In genomic region chr9:102860802-102861469, GRCm38 (mm10) we compare ENCODE assay signal across 13 mouse cellular contexts. TPM values are rescaled to one million over a fixed set of nuclear protein-coding genes. Genes with fewer than 3 reads are reported as not detected.
A peak's percentile ranks its signal among the peaks of the same experiment; 100 is the strongest.
DNase-seq lines count a peak whose midpoint lies in the region; ATAC-seq and TF ChIP-seq lines count a peak whose summit lies in the region.
"Had no signal": no experiment of that assay in that cellular context is flagged by ENCODE, and none has a peak within 500 bp of the region (broad histone marks: within the 10 kb centered on the region; RNA-seq: fewer than 3 reads in every experiment).

No protein-coding gene starts in this region.

- H3K4me1 ChIP-seq in liver, postnatal 0 days (ENCODE audit: insufficient read depth) = peaks cover 11% of the 10 kb centered on the region
- H3K4me1 ChIP-seq in liver, embryonic 12.5 days = peaks cover 65% of the 10 kb centered on the region
- peaks cover 41% of the 10 kb centered on the region for H3K4me1 ChIP-seq in heart, postnatal 0 days (ENCODE audit: control insufficient read depth, insufficient read depth)
- peaks cover 28% of the 10 kb centered on the region for H3K4me1 ChIP-seq in small intestine, adult 2 months (ENCODE audit: control insufficient read depth, insufficient read depth, insufficient read length, low read length)
- peaks cover 26% of the 10 kb centered on the region for H3K4me1 ChIP-seq in cerebellum, adult 2 months (ENCODE audit: control insufficient read depth, insufficient read depth, low read length)

- H3K9ac ChIP-seq in liver, postnatal 0 days (replicated peaks) = no peak overlapping the region
- no peak overlapping the region for H3K9ac ChIP-seq in liver, embryonic 12.5 days
- H3K9ac ChIP-seq in heart, postnatal 0 days (replicated peaks; ENCODE audit: low read depth, low read length) = no peak overlapping the region

- WGBS in liver, postnatal 0 days (ENCODE audit: insufficient replicate concordance) = 43% methylated on average over 7 of the region's 7 CpGs
- 42% methylated on average over 7 of the region's 7 CpGs for WGBS in liver, embryonic 12.5 days (ENCODE audit: insufficient replicate concordance)
- 18% methylated on average over 7 of the region's 7 CpGs for WGBS in heart, postnatal 0 days
- WGBS in small intestine, adult 2 months = 41% methylated on average over 7 of the region's 7 CpGs
- 65% methylated on average over 7 of the region's 7 CpGs for WGBS in cerebellum, adult 2 months

- no peaks in the 10 kb centered on the region for H3K27me3 ChIP-seq in liver, postnatal 0 days (ENCODE audit: insufficient read depth, low read length)
- H3K27me3 ChIP-seq in liver, embryonic 12.5 days (replicated peaks) = no peaks in the 10 kb centered on the region
- H3K27me3 ChIP-seq in heart, postnatal 0 days (ENCODE audit: control insufficient read depth, insufficient read depth, low read length) = no peaks in the 10 kb centered on the region
- H3K27me3 ChIP-seq in small intestine, adult 2 months (ENCODE audit: control insufficient read depth, insufficient read depth, low read length) = no peaks in the 10 kb centered on the region
- no peaks in the 10 kb centered on the region for H3K27me3 ChIP-seq in cerebellum, adult 2 months (ENCODE audit: control insufficient read depth, insufficient read depth, low read length)

- H3K27ac ChIP-seq in liver, postnatal 0 days (ENCODE audit: low read depth) = peak overlapping the region; percentile 35; the same call in 1 of the 2 replicates
- no peak overlapping the region; the same call in 1 of the 2 replicates for H3K27ac ChIP-seq in liver, embryonic 12.5 days
- peak overlapping the region; percentile 62 for H3K27ac ChIP-seq in heart, postnatal 0 days (ENCODE audit: low read depth)
- peak overlapping the region; percentile 62; the same call in 1 of the 2 replicates for H3K27ac ChIP-seq in small intestine, adult 2 months (ENCODE audit: insufficient read depth, low read depth, low read length)
- no peak overlapping the region for H3K27ac ChIP-seq in cerebellum, adult 2 months (ENCODE audit: insufficient read depth, low read length)

- no peak for TF ChIP-seq EP300 in liver, postnatal 0 days (IDR thresholded peaks at IDR 0.05; ENCODE audit: low read depth)
- TF ChIP-seq EP300 in heart, postnatal 0 days (IDR thresholded peaks at IDR 0.05; ENCODE audit: low read depth) = no peak

- no peak overlapping the region for H3K4me3 ChIP-seq in liver, postnatal 0 days (ENCODE audit: low read depth, low read length)
- H3K4me3 ChIP-seq in liver, embryonic 12.5 days = no peak overlapping the region
- H3K4me3 ChIP-seq in heart, postnatal 0 days (ENCODE audit: low read depth, low read length) = no peak overlapping the region
- no peak overlapping the region for H3K4me3 ChIP-seq in small intestine, adult 2 months (ENCODE audit: low read depth, low read length)
- no peak overlapping the region for H3K4me3 ChIP-seq in cerebellum, adult 2 months (replicated peaks; ENCODE audit: insufficient read depth, low read depth, low read length)
- H3K4me3 ChIP-seq: myocyte had no signal

- H3K4me2 ChIP-seq in liver, postnatal 0 days (ENCODE audit: low read depth, low read length) = no peak overlapping the region
- H3K4me2 ChIP-seq in liver, embryonic 12.5 days = no peak overlapping the region
- peak overlapping the region; percentile 24; the same call in 1 of the 2 replicates for H3K4me2 ChIP-seq in heart, postnatal 0 days (ENCODE audit: low read depth, low read length)

- no peak for ATAC-seq in liver, postnatal 0 days
- no peak for ATAC-seq in liver, embryonic 12.5 days
- ATAC-seq in heart, postnatal 0 days (ENCODE audit: insufficient read depth, low read depth) = no peak
- ATAC-seq: CD4-positive, CD25-positive, alpha-beta regulatory T cell, adult 4 months had no signal

- H3K9me3 ChIP-seq in liver, postnatal 0 days (ENCODE audit: low read length) = no peaks in the 10 kb centered on the region
- no peaks in the 10 kb centered on the region for H3K9me3 ChIP-seq in liver, embryonic 12.5 days (replicated peaks)
- no peaks in the 10 kb centered on the region for H3K9me3 ChIP-seq in heart, postnatal 0 days (replicated peaks; ENCODE audit: control insufficient read depth, low read length)

- H3K36me3 ChIP-seq in liver, postnatal 0 days (replicated peaks; ENCODE audit: insufficient read depth, low read length) = no peaks in the 10 kb centered on the region
- H3K36me3 ChIP-seq in liver, embryonic 12.5 days = peaks cover 43% of the 10 kb centered on the region
- H3K36me3 ChIP-seq in heart, postnatal 0 days (replicated peaks; ENCODE audit: control insufficient read depth, insufficient read depth, low read length) = peaks cover 5% of the 10 kb centered on the region; the same call in 1 of the 2 replicates
- H3K36me3 ChIP-seq in small intestine, adult 2 months (ENCODE audit: control insufficient read depth, insufficient read depth, low read length) = 0 out of 2 replicates have a peak, but pooled peaks cover 2% of the 10 kb centered on the region

- TF ChIP-seq POLR2A in small intestine, adult 2 months (IDR thresholded peaks at IDR 0.05; ENCODE audit: low read depth, low read length) = no peak
- no peak for TF ChIP-seq POLR2A in cerebellum, adult 2 months (IDR thresholded peaks at IDR 0.05; ENCODE audit: borderline replicate concordance, insufficient read depth, low read length)

- TF ChIP-seq CTCF in liver, postnatal 0 days (IDR thresholded peaks at IDR 0.05; ENCODE audit: low read depth) = no peak
- TF ChIP-seq CTCF in heart, postnatal 0 days (IDR thresholded peaks at IDR 0.05; ENCODE audit: low read depth) = no peak
- no peak for TF ChIP-seq CTCF in small intestine, adult 2 months (IDR thresholded peaks at IDR 0.05; ENCODE audit: extremely low read depth, insufficient read length, insufficient replicate concordance, low read depth, low read length)
- no peak for TF ChIP-seq CTCF in cerebellum, adult 2 months (IDR thresholded peaks at IDR 0.05; ENCODE audit: borderline replicate concordance, insufficient read depth, low read depth, low read length)

- peak; percentile 38 to 40 for DNase-seq in heart, adult 18-20 months
- no peak for DNase-seq in heart, postnatal 25 days (ENCODE audit: low spot score)
- DNase-seq in liver, postnatal 0 days = no peak
- peak; percentile 72 for DNase-seq in heart, postnatal 0 days (ENCODE audit: low spot score)
- DNase-seq in cerebellum, adult 2 months = no peak
- no peak for DNase-seq in layer of hippocampus, adult 9-11 months
- DNase-seq: cerebellum, postnatal 14 days; left cerebral cortex, postnatal 4 days; thymus, postnatal 14 days had no signal

- intact Hi-C loops in heart, postnatal 25 days (cut with DNase I) = no loop called here

RNA-seq across cellular contexts. Expression of gene Ryk, which starts 26.2 kb away (rescaled TPM):
- total RNA-seq in heart, adult 18-20 months (2021) = 10 to 100 TPM; 35.6 to 40.0 TPM
- 10 to 100 TPM; 39.4 to 41.8 TPM for total RNA-seq in heart, postnatal 25 days (2021)
- polyA plus RNA-seq in liver, postnatal 0 days (2015; fragmentation: Nextera tagmentation; extraction: Ambion mirVana) = 4.7 and 8.2 TPM in 2 replicates
- polyA plus RNA-seq in liver, embryonic 12.5 days (2016; fragmentation: Nextera tagmentation; extraction: Ambion mirVana) = 8.3 and 8.4 TPM in 2 replicates
- 60.2 and 66.1 TPM in 2 replicates for total RNA-seq in heart, postnatal 0 days (2014; rRNA removed; ENCODE audit: low replicate concordance)
- polyA plus RNA-seq in heart, postnatal 0 days (2015; fragmentation: Nextera tagmentation; extraction: Ambion mirVana) = 8.2 and 8.8 TPM in 2 replicates
- polyA plus RNA-seq in small intestine, adult 2 months (2012; rRNA removed) = 17.0 and 36.0 TPM in 2 replicates
- polyA plus RNA-seq in cerebellum, adult 2 months (2012; rRNA removed) = 34.6 and 37.5 TPM in 2 replicates

Comparison
In these comparisons a context has a peak if more than half of its experiments do, and no peak if none do; other contexts are left out.
1. DNase-seq: peak in heart, adult 18-20 months (2 of 2) and heart, postnatal 0 days (single experiment); none in heart, postnatal 25 days (single experiment), liver, postnatal 0 days (single experiment), cerebellum, adult 2 months (0 of 2) and layer of hippocampus, adult 9-11 months (single experiment).
2. H3K27ac ChIP-seq: peak in liver, postnatal 0 days (single experiment), heart, postnatal 0 days (single experiment) and small intestine, adult 2 months (single experiment); none in liver, embryonic 12.5 days (single experiment) and cerebellum, adult 2 months (single experiment).